Mouse (Mus musculus) telencephalon, adult 2 months (tissue): ENCODE results near the gene Ctnnd2.

Experiments
- DNase-seq: peaks from one replicate; pipeline ENCODE4 v3.0.0-alpha.2; 2011; ENCODE audit warnings: low read depth, low spot score

Gene Ctnnd2

DNA sequence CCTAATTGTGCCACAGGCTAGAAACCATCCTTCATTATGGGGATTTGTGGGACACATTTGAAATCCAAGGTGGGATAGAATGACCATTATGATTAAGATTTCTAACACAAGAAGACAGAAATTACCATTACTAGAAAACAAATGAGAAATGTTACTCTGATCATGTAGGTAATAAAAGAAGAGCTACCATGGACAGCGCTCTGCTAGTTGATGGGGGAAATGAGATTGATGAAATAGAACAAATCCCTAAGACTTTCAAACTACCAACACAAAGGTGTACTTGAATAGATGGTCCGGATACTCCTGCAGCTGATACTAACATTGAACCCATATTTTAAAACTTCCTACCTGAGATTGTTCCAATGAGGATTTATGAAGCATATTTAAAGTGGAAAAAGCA, 68.5 kb downstream of the Ctnnd2 start:
- no peak for DNase-seq

GRCm38 (mm10) chr15:30268822-30269221, 96.4 kb downstream of the Ctnnd2 start:
- DNase-seq: no peak

GRCm38 (mm10) chr15:30271141-30271572, 98.8 kb downstream of the Ctnnd2 start:
- DNase-seq: peak; percentile 76

DNA sequence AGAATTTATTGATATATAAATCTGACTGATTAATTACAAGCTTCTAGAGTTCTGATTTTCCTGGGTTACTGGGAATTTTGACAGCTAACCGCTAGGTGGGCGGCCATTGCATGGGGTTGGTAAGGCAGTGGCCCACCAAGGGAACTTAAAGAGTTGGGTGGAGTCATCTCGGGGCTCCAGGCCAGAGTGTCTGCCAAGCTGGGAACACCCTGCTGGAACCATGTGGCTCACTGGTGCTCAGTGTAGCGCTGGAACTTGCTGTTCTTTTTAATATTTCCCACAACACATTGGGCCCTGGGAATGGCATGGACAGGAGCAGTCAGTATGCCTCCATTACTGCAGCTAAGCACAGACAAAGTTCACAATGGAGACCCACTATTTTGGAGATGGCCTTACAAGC, 99.9 kb downstream of the Ctnnd2 start:
- DNase-seq: no peak

DNA sequence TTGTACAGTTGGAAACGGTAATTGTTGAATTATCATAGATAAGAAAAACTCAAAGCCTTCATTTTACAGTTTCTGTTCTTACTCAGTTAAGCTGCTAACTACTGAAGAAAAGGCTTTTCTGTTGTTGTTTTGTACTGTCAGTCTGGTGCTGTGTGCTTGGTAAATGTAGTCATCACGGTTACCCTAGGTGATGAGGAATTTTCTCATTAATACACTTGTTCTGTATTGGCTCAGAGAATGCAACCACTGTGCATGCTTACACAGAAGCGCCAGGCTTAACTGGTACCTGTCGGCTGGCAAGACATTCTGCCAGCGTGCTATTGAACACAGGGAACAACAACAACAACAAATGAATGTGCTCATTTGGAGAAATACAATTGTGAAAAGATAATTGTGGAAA, 103.3 kb downstream of the Ctnnd2 start:
- no peak for DNase-seq

- peak; percentile 55 for DNase-seq
Measured at GRCm38 (mm10) chr15:30276691-30277090, 104.3 kb downstream of the Ctnnd2 start.

DNA sequence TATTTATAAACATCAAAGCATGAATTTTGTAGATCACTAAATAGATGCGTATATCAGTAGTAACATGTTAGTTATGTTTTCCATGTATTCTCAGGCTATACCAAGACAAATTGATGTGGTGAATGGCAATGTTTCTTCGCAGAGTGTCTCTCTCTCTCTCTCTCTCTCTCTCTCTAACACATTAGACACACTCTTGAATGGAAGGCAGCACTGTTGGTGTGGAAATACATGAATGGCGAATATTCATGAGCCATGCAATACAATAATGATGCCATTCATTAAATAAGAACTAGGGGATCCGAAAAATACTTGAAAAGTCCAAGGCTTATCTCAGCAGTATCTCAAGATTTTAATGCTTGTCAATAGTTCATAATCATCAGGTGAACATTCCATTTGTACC, 106.2 kb downstream of the Ctnnd2 start:
- no peak for DNase-seq

DNA sequence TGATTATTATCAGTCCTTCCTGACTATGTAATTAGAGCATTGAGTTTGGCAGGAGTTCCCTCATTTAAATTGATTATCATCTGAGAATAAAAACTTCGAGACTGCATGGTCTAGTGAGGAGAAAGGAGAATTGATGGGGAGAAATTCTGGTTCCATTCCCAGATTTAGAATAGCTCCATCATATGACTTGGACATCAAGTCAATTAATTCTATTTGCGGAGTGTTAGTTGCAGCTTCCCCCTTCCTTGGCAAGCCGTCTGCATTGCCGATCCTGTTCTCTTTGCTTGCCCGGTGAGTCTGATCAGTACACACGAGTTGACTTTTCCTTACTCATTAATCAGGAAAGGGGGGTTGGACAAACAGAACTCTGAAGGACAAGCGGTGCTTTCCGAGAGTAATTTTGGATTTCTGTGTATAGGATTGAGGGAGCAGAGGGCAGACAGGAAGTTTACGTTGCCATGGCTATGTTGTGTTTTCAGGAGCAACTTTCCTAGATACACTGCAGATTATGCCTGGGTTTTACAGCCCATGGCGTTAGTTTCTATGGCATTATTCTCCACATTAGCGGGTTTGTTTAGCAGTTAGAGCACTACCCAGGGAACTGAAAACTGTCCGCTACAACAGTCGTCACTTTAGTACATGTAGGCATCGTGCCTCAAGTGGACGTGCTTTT, 113.3 kb downstream of the Ctnnd2 start:
- DNase-seq: peak; percentile 49

DNA sequence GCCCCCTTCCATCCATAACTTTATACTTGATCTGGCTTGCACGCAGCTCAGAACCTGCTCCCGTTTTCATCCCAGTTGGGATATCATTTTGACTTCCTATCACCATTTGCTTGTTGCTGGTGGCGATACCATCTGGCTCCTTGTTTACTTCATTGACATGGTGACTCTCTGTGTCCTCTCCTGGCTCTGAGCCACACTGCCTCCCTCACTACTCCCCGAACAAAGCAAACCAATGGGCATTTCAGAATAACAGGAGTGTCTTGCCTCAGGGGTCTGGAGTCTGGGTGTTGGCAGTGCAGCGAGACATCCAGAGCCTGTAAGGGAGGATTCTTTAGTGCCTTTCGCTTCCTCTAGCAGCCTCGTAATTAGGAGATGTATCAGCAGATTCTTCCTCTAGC, 113.9 kb downstream of the Ctnnd2 start:
- no peak for DNase-seq

GRCm38 (mm10) chr15:30302824-30303223, 130.4 kb downstream of the Ctnnd2 start:
- no peak for DNase-seq

- peak; percentile 33 for DNase-seq
Measured at GRCm38 (mm10) chr15:30306437-30306836, 134.0 kb downstream of the Ctnnd2 start.

GRCm38 (mm10) chr15:30322543-30322942, 150.2 kb downstream of the Ctnnd2 start:
- no peak for DNase-seq

GRCm38 (mm10) chr15:30333336-30334310, 161.2 kb downstream of the Ctnnd2 start:
- DNase-seq: no peak

DNA sequence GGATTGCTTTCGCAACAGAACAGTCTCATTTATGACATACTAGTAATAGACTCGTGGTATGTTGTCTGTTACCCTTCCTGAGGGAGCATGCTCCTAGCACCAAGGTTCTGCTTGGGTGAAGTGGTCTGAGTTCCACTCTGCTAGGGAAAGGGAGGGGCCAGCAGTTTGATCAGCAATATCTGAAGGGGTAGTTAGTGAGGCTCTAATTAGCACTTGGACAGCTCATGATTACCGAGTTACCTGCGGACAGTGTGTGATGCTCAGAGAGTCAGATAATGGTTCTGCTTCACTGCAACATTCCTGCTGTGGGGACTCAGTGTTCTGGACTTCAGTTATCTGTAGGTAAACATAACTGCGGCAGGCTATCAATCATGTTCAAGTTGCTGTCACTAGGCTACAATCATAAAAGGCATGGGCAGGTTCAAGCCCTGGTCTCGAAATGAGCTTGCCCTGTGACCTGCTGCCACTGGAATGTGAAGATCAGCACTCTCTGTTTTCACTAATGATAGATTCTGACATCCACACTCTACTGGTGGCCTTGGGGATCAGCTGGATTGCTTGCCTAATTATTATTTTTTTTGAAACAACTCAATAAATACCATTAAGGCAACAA, 166.3 kb downstream of the Ctnnd2 start:
- DNase-seq: no peak

- DNase-seq: no peak
Measured at GRCm38 (mm10) chr15:30345754-30346153, 173.4 kb downstream of the Ctnnd2 start.

DNA sequence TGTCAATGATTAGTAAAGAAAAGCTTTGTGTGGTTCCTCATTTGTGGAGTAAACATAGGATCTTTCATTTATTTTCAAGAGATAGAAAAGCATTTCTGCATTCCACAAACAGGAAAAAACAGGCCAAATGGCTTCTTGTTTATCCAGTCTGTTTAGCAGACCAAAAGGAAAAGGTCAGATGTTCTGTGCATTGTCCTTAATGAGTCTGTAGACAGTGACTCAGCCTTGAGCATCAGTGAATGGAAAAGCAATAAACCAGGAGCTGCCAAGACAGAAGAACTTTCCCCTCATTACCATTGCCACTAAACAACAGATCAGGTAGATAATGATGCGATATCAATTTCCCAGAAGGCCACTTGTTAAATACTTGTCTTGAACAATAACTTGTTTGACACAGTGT, 192.1 kb downstream of the Ctnnd2 start:
- DNase-seq: no peak

GRCm38 (mm10) chr15:30369997-30370396, 197.6 kb downstream of the Ctnnd2 start:
- no peak for DNase-seq

DNA sequence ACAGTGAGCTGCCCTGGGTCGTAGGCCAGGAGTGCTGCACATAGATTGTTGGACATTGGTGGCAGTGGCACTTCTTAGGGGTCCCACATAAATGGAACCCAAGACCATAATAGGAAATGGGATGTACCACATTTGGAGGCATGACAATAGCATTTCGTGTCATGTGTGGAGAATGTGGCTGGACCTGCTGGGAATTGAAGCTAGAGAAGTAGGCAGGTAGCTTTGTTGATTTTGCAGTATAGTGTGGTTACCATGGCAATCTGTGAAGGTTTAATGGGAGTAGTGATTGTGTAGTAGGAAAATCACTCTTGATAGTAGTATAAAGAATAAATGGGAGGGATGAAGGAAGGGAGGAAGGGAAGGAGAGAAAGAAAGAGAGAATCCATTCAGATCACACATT, 198.8 kb downstream of the Ctnnd2 start:
- no peak for DNase-seq

GRCm38 (mm10) chr15:30373654-30374215, 201.3 kb downstream of the Ctnnd2 start:
- DNase-seq: peak; percentile 45

DNA sequence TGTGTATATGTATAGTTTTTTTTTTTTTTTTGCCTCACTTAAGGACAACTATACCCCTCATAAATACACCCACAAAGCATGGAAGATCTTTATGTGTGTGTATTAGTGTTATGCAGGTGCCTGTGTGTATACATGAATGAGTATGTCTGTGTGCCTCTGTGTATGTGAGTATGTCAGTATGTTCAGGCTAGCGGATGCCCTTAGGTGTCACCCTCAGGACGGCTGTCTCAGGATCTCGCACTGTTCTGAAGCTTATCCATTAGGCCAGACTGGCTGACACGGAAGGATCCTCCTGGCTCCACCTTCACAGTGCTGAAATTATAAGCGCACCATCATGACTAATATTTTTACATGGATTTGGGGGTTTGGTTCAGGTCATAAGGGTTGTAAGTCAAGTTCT, 202.5 kb downstream of the Ctnnd2 start:
- DNase-seq: no peak

- no peak for DNase-seq
Measured at GRCm38 (mm10) chr15:30383075-30383842, 210.9 kb downstream of the Ctnnd2 start.
